Mouse (Mus musculus): ENCODE data around the gene Nme2. TPM values are rescaled to one million over a fixed set of nuclear protein-coding genes. Genes with fewer than 3 reads are reported as not detected.
"Not testable (repeated sequence)": the region's sequence is repeated elsewhere in the genome, so short reads cannot be mapped to it uniquely, and the experiment has no call there.

Nme2 gene
- polyA plus RNA-seq, 1 experiment from 2014 or later: 300 TPM

- H3K36me3 ChIP-seq (ENCODE audit: control insufficient read depth, insufficient read depth, low read length): peaks cover 8% of the 10 kb centered on the region
- peaks cover 19% of the 10 kb centered on the region for H3K4me1 ChIP-seq (ENCODE audit: control insufficient read depth, insufficient read depth, low read length)
- peak overlapping the region; percentile 75 for H3K4me3 ChIP-seq (ENCODE audit: low read length)
- peak overlapping the region; percentile 81 for H3K4me2 ChIP-seq (ENCODE audit: low read depth, low read length)
- H3K27ac ChIP-seq (ENCODE audit: low read length): peak overlapping the region; percentile 93
- no peaks in the 10 kb centered on the region for H3K9me3 ChIP-seq (ENCODE audit: control insufficient read depth, low read length)
- no peaks in the 10 kb centered on the region for H3K27me3 ChIP-seq (replicated peaks; ENCODE audit: control insufficient read depth, insufficient read depth, low read length)
- peak overlapping the region; percentile 81 for H3K9ac ChIP-seq (ENCODE audit: low read depth, low read length)
- WGBS: under 1% methylated on average over 67 of the region's 67 CpGs
- peak; percentile 98 for ATAC-seq
Measured at GRCm38 (mm10) chr11:93955256-93956150, 556 bp downstream of the Nme2 start.

GRCm38 (mm10) chr11:93954738-93955255 is 1.3 kb downstream of the Nme2 start:
- Histone ChIP-seq H3K9me3 (ENCODE audit: control insufficient read depth, low read length) (no peaks in the 10 kb centered on the region), H3K4me3 (ENCODE audit: low read length) (peak overlapping the region; percentile 75), H3K9ac (ENCODE audit: low read depth, low read length) (peak overlapping the region; percentile 81), H3K27ac (ENCODE audit: low read length) (peak overlapping the region; percentile 93), H3K4me1 (ENCODE audit: control insufficient read depth, insufficient read depth, low read length) (peaks cover 19% of the 10 kb centered on the region), H3K4me2 (ENCODE audit: low read depth, low read length) (peak overlapping the region; percentile 81), H3K27me3 (replicated peaks; ENCODE audit: control insufficient read depth, insufficient read depth, low read length) (no peaks in the 10 kb centered on the region), H3K36me3 (ENCODE audit: control insufficient read depth, insufficient read depth, low read length) (peaks cover 8% of the 10 kb centered on the region)
- 35% methylated on average over 13 of the region's 13 CpGs for WGBS
- ATAC-seq: no peak

- Histone ChIP-seq H3K27me3 (replicated peaks; ENCODE audit: control insufficient read depth, insufficient read depth, low read length) (no peaks in the 10 kb centered on the region), H3K36me3 (ENCODE audit: control insufficient read depth, insufficient read depth, low read length) (peaks cover 14% of the 10 kb centered on the region), H3K27ac (ENCODE audit: low read length) (no peak overlapping the region), H3K9me3 (ENCODE audit: control insufficient read depth, low read length) (no peaks in the 10 kb centered on the region), H3K4me2 (ENCODE audit: low read depth, low read length) (no peak overlapping the region), H3K4me3 (ENCODE audit: low read length) (no peak overlapping the region), H3K9ac (ENCODE audit: low read depth, low read length) (no peak overlapping the region), H3K4me1 (ENCODE audit: control insufficient read depth, insufficient read depth, low read length) (peaks cover 19% of the 10 kb centered on the region)
- 69% methylated on average over 5 of the region's 5 CpGs for WGBS
- ATAC-seq: no peak
Measured at GRCm38 (mm10) chr11:93952376-93952775, 3.7 kb downstream of the Nme2 start.

GRCm38 (mm10) chr11:93950045-93950444 is 6.0 kb downstream of the Nme2 start:
- no peak overlapping the region for H3K4me3 ChIP-seq (ENCODE audit: low read length)
- 83% methylated on average over 1 of the region's 1 CpGs for WGBS
- H3K9ac ChIP-seq (ENCODE audit: low read depth, low read length): no peak overlapping the region
- peaks cover 14% of the 10 kb centered on the region for H3K36me3 ChIP-seq (ENCODE audit: control insufficient read depth, insufficient read depth, low read length)
- H3K27me3 ChIP-seq (replicated peaks; ENCODE audit: control insufficient read depth, insufficient read depth, low read length): no peaks in the 10 kb centered on the region
- peaks cover 11% of the 10 kb centered on the region; the same call in 1 of the 2 replicates for H3K4me1 ChIP-seq (ENCODE audit: control insufficient read depth, insufficient read depth, low read length)
- H3K27ac ChIP-seq (ENCODE audit: low read length): no peak overlapping the region
- no peak overlapping the region for H3K4me2 ChIP-seq (ENCODE audit: low read depth, low read length)
- H3K9me3 ChIP-seq (ENCODE audit: control insufficient read depth, low read length): no peaks in the 10 kb centered on the region
- peak; percentile 69 for ATAC-seq

GRCm38 (mm10) chr11:93948887-93949567 is 7.0 kb downstream of the Nme2 start:
- no peak overlapping the region for H3K4me2 ChIP-seq (ENCODE audit: low read depth, low read length)
- WGBS: 85% methylated on average over 9 of the region's 9 CpGs
- no peaks in the 10 kb centered on the region for H3K27me3 ChIP-seq (replicated peaks; ENCODE audit: control insufficient read depth, insufficient read depth, low read length)
- no peak for ATAC-seq
- no peak overlapping the region for H3K4me3 ChIP-seq (ENCODE audit: low read length)
- no peak overlapping the region for H3K27ac ChIP-seq (ENCODE audit: low read length)
- H3K4me1 ChIP-seq (ENCODE audit: control insufficient read depth, insufficient read depth, low read length): peaks cover 8% of the 10 kb centered on the region; the same call in 1 of the 2 replicates
- no peaks in the 10 kb centered on the region for H3K9me3 ChIP-seq (ENCODE audit: control insufficient read depth, low read length)
- H3K9ac ChIP-seq (ENCODE audit: low read depth, low read length): no peak overlapping the region
- H3K36me3 ChIP-seq (ENCODE audit: control insufficient read depth, insufficient read depth, low read length): peaks cover 14% of the 10 kb centered on the region

- no peak overlapping the region for H3K4me2 ChIP-seq (ENCODE audit: low read depth, low read length)
- H3K27me3 ChIP-seq (replicated peaks; ENCODE audit: control insufficient read depth, insufficient read depth, low read length): no peaks in the 10 kb centered on the region
- H3K9me3 ChIP-seq (ENCODE audit: control insufficient read depth, low read length): no peaks in the 10 kb centered on the region
- no peak overlapping the region for H3K4me3 ChIP-seq (ENCODE audit: low read length)
- H3K27ac ChIP-seq (ENCODE audit: low read length): no peak overlapping the region
- no peaks in the 10 kb centered on the region for H3K4me1 ChIP-seq (ENCODE audit: control insufficient read depth, insufficient read depth, low read length)
- WGBS: 84% methylated on average over 3 of the region's 3 CpGs
- no peak overlapping the region for H3K9ac ChIP-seq (ENCODE audit: low read depth, low read length)
- no peak for ATAC-seq
- peaks cover 10% of the 10 kb centered on the region for H3K36me3 ChIP-seq (ENCODE audit: control insufficient read depth, insufficient read depth, low read length)
Measured at GRCm38 (mm10) chr11:93944986-93945385, 11.1 kb downstream of the Nme2 start.

- Histone ChIP-seq H3K4me3 (ENCODE audit: low read length) (no peak overlapping the region), H3K4me2 (ENCODE audit: low read depth, low read length) (no peak overlapping the region), H3K9ac (ENCODE audit: low read depth, low read length) (no peak overlapping the region), H3K9me3 (ENCODE audit: control insufficient read depth, low read length) (no peaks in the 10 kb centered on the region), H3K27me3 (replicated peaks; ENCODE audit: control insufficient read depth, insufficient read depth, low read length) (no peaks in the 10 kb centered on the region), H3K27ac (ENCODE audit: low read length) (peak overlapping the region; percentile 35; the same call in 1 of the 2 replicates), H3K4me1 (ENCODE audit: control insufficient read depth, insufficient read depth, low read length) (no peaks in the 10 kb centered on the region), H3K36me3 (ENCODE audit: control insufficient read depth, insufficient read depth, low read length) (peaks cover 4% of the 10 kb centered on the region; the same call in 1 of the 2 replicates)
- peak; percentile 78 for ATAC-seq
- 50% methylated on average over 2 of the region's 2 CpGs for WGBS
Measured at GRCm38 (mm10) chr11:93940906-93941305, 15.2 kb downstream of the Nme2 start.

GRCm38 (mm10) chr11:93929106-93929505 is 27.0 kb downstream of the Nme2 start:
- Histone ChIP-seq H3K4me1 (ENCODE audit: control insufficient read depth, insufficient read depth, low read length) (no peaks in the 10 kb centered on the region), H3K9ac (ENCODE audit: low read depth, low read length) (no peak overlapping the region), H3K9me3 (ENCODE audit: control insufficient read depth, low read length) (no peaks in the 10 kb centered on the region), H3K36me3 (ENCODE audit: control insufficient read depth, insufficient read depth, low read length) (peaks cover 8% of the 10 kb centered on the region), H3K27me3 (replicated peaks; ENCODE audit: control insufficient read depth, insufficient read depth, low read length) (no peaks in the 10 kb centered on the region), H3K27ac (ENCODE audit: low read length) (no peak overlapping the region), H3K4me2 (ENCODE audit: low read depth, low read length) (no peak overlapping the region), H3K4me3 (ENCODE audit: low read length) (no peak overlapping the region)
- ATAC-seq: no peak

GRCm38 (mm10) chr11:93915019-93915418 is 41.0 kb downstream of the Nme2 start:
- not testable (repeated sequence) for ATAC-seq; H3K27ac ChIP-seq (ENCODE audit: low read length); H3K9ac ChIP-seq (ENCODE audit: low read depth, low read length); H3K9me3 ChIP-seq (ENCODE audit: control insufficient read depth, low read length); H3K36me3 ChIP-seq (ENCODE audit: control insufficient read depth, insufficient read depth, low read length); H3K27me3 ChIP-seq (replicated peaks; ENCODE audit: control insufficient read depth, insufficient read depth, low read length); H3K4me3 ChIP-seq (ENCODE audit: low read length); H3K4me1 ChIP-seq (ENCODE audit: control insufficient read depth, insufficient read depth, low read length); H3K4me2 ChIP-seq (ENCODE audit: low read depth, low read length)
- 93% methylated on average over 2 of the region's 2 CpGs for WGBS
